Mouse (Mus musculus): ENCODE measurements around the gene Ccdc91. TPM values are rescaled to one million over a fixed set of nuclear protein-coding genes. Genes with fewer than 3 reads are reported as not detected.

The Ccdc91 gene
- polyA plus RNA-seq, 1 experiment from 2014 or later = 27.5 TPM

DNA sequence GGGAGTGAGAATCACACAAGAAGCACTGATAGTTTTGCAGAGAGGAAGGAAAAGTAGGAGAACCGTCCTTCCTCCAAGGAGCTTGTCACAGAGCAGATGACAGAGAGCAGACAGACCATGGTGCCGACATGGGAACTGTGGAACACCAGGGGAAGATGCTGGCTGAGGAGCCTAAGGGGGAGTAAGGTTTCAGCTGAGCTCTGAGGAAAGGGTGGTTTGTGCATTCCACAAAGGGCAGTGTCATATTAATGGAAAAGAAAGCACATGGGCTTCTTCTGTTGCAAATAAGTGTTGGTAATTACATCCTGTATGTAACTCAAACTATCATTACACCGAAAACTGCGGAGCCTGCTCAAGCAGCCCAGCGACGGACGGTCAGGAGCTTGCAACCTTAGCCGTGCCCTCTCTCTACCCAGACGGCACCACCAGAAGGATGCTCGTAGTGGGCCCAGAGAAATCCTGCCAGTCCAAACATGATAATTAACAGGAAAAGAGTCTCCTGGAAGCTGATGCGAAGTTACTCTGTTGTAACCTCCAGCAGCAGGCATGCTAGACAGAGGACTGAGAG lies 170.9 kb downstream of the Ccdc91 start:
- H3K36me3 ChIP-seq (ENCODE audit: control insufficient read depth, insufficient read depth, low read length) = no peaks in the 10 kb centered on the region
- 59% methylated on average over 11 of the region's 11 CpGs for WGBS
- H3K27me3 ChIP-seq (ENCODE audit: control insufficient read depth, insufficient read depth, low read length) = no peaks in the 10 kb centered on the region
- no peaks in the 10 kb centered on the region for H3K4me1 ChIP-seq (ENCODE audit: control insufficient read depth, insufficient read depth, low read length)
- H3K4me2 ChIP-seq (replicated peaks; ENCODE audit: low read depth, low read length) = no peak overlapping the region
- no peaks in the 10 kb centered on the region for H3K9me3 ChIP-seq (ENCODE audit: control insufficient read depth, low read depth, low read length)
- H3K9ac ChIP-seq (replicated peaks; ENCODE audit: low read depth, low read length) = no peak overlapping the region
- no peak overlapping the region for H3K4me3 ChIP-seq (ENCODE audit: low read depth, low read length)
- H3K27ac ChIP-seq (ENCODE audit: low read length) = no peak overlapping the region
- no peak for ATAC-seq (ENCODE audit: insufficient number of reproducible peaks, insufficient read depth, low FRiP score, low read depth)

GRCm38 (mm10) chr6:147658025-147658424 lies 182.4 kb downstream of the Ccdc91 start:
- no peaks in the 10 kb centered on the region for H3K27me3 ChIP-seq (ENCODE audit: control insufficient read depth, insufficient read depth, low read length)
- H3K27ac ChIP-seq (ENCODE audit: low read length) = no peak overlapping the region
- H3K4me2 ChIP-seq (replicated peaks; ENCODE audit: low read depth, low read length) = no peak overlapping the region
- H3K4me3 ChIP-seq (ENCODE audit: low read depth, low read length) = no peak overlapping the region
- no peaks in the 10 kb centered on the region for H3K4me1 ChIP-seq (ENCODE audit: control insufficient read depth, insufficient read depth, low read length)
- no peaks in the 10 kb centered on the region for H3K9me3 ChIP-seq (ENCODE audit: control insufficient read depth, low read depth, low read length)
- H3K36me3 ChIP-seq (ENCODE audit: control insufficient read depth, insufficient read depth, low read length) = no peaks in the 10 kb centered on the region
- no peak for ATAC-seq (ENCODE audit: insufficient number of reproducible peaks, insufficient read depth, low FRiP score, low read depth)
- H3K9ac ChIP-seq (replicated peaks; ENCODE audit: low read depth, low read length) = no peak overlapping the region

GRCm38 (mm10) chr6:147660718-147661117 lies 185.1 kb downstream of the Ccdc91 start:
- H3K4me3 ChIP-seq (ENCODE audit: low read depth, low read length) = no peak overlapping the region
- no peak overlapping the region for H3K9ac ChIP-seq (replicated peaks; ENCODE audit: low read depth, low read length)
- no peak for ATAC-seq (ENCODE audit: insufficient number of reproducible peaks, insufficient read depth, low FRiP score, low read depth)
- no peak overlapping the region for H3K27ac ChIP-seq (ENCODE audit: low read length)
- H3K4me2 ChIP-seq (replicated peaks; ENCODE audit: low read depth, low read length) = no peak overlapping the region
- no peaks in the 10 kb centered on the region for H3K9me3 ChIP-seq (ENCODE audit: control insufficient read depth, low read depth, low read length)
- no peaks in the 10 kb centered on the region for H3K4me1 ChIP-seq (ENCODE audit: control insufficient read depth, insufficient read depth, low read length)
- H3K27me3 ChIP-seq (ENCODE audit: control insufficient read depth, insufficient read depth, low read length) = no peaks in the 10 kb centered on the region
- no peaks in the 10 kb centered on the region for H3K36me3 ChIP-seq (ENCODE audit: control insufficient read depth, insufficient read depth, low read length)
- 59% methylated on average over 1 of the region's 1 CpGs for WGBS

GRCm38 (mm10) chr6:147661841-147662240 lies 186.2 kb downstream of the Ccdc91 start:
- H3K4me2 ChIP-seq (replicated peaks; ENCODE audit: low read depth, low read length) = no peak overlapping the region
- no peaks in the 10 kb centered on the region for H3K4me1 ChIP-seq (ENCODE audit: control insufficient read depth, insufficient read depth, low read length)
- no peak for ATAC-seq (ENCODE audit: insufficient number of reproducible peaks, insufficient read depth, low FRiP score, low read depth)
- H3K27me3 ChIP-seq (ENCODE audit: control insufficient read depth, insufficient read depth, low read length) = no peaks in the 10 kb centered on the region
- 80% methylated on average over 4 of the region's 4 CpGs for WGBS
- no peaks in the 10 kb centered on the region for H3K36me3 ChIP-seq (ENCODE audit: control insufficient read depth, insufficient read depth, low read length)
- H3K4me3 ChIP-seq (ENCODE audit: low read depth, low read length) = no peak overlapping the region
- no peaks in the 10 kb centered on the region for H3K9me3 ChIP-seq (ENCODE audit: control insufficient read depth, low read depth, low read length)
- H3K27ac ChIP-seq (ENCODE audit: low read length) = no peak overlapping the region
- H3K9ac ChIP-seq (replicated peaks; ENCODE audit: low read depth, low read length) = no peak overlapping the region

DNA sequence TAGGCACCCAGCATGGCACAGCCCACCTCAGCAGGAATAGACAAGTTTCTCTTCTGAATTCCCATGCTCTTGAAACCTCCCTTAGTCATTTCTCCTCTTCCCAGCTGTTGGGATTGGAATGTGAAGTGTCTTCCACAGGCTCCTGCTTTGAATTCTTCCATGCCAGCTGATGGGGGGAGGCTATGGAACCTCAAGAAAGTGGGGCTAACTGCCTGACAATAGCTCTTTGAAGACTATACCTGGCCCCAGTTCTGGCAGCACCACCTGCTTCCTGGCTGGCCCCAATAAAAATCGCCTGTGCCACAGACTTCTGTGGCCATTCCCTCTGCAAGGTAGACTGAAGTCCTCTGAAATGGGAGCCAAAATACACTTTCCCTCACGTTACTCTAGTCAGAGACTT lies 187.0 kb downstream of the Ccdc91 start:
- no peaks in the 10 kb centered on the region for H3K36me3 ChIP-seq (ENCODE audit: control insufficient read depth, insufficient read depth, low read length)
- no peak overlapping the region for H3K4me3 ChIP-seq (ENCODE audit: low read depth, low read length)
- WGBS = 75% methylated on average over 2 of the region's 2 CpGs
- no peak overlapping the region for H3K9ac ChIP-seq (replicated peaks; ENCODE audit: low read depth, low read length)
- H3K9me3 ChIP-seq (ENCODE audit: control insufficient read depth, low read depth, low read length) = no peaks in the 10 kb centered on the region
- no peak overlapping the region for H3K27ac ChIP-seq (ENCODE audit: low read length)
- no peaks in the 10 kb centered on the region for H3K27me3 ChIP-seq (ENCODE audit: control insufficient read depth, insufficient read depth, low read length)
- H3K4me1 ChIP-seq (ENCODE audit: control insufficient read depth, insufficient read depth, low read length) = no peaks in the 10 kb centered on the region
- no peak overlapping the region for H3K4me2 ChIP-seq (replicated peaks; ENCODE audit: low read depth, low read length)
- no peak for ATAC-seq (ENCODE audit: insufficient number of reproducible peaks, insufficient read depth, low FRiP score, low read depth)

GRCm38 (mm10) chr6:147664339-147664738 lies 188.7 kb downstream of the Ccdc91 start:
- no peak overlapping the region for H3K27ac ChIP-seq (ENCODE audit: low read length)
- H3K4me1 ChIP-seq (ENCODE audit: control insufficient read depth, insufficient read depth, low read length) = no peaks in the 10 kb centered on the region
- H3K9me3 ChIP-seq (ENCODE audit: control insufficient read depth, low read depth, low read length) = no peaks in the 10 kb centered on the region
- WGBS = 48% methylated on average over 3 of the region's 3 CpGs
- no peak overlapping the region for H3K9ac ChIP-seq (replicated peaks; ENCODE audit: low read depth, low read length)
- H3K4me2 ChIP-seq (replicated peaks; ENCODE audit: low read depth, low read length) = no peak overlapping the region
- no peak overlapping the region for H3K4me3 ChIP-seq (ENCODE audit: low read depth, low read length)
- no peaks in the 10 kb centered on the region for H3K36me3 ChIP-seq (ENCODE audit: control insufficient read depth, insufficient read depth, low read length)
- no peaks in the 10 kb centered on the region for H3K27me3 ChIP-seq (ENCODE audit: control insufficient read depth, insufficient read depth, low read length)
- no peak for ATAC-seq (ENCODE audit: insufficient number of reproducible peaks, insufficient read depth, low FRiP score, low read depth)

GRCm38 (mm10) chr6:147671366-147671765 lies 195.7 kb downstream of the Ccdc91 start:
- Histone ChIP-seq H3K4me3 (ENCODE audit: low read depth, low read length) (no peak overlapping the region), H3K36me3 (ENCODE audit: control insufficient read depth, insufficient read depth, low read length) (no peaks in the 10 kb centered on the region), H3K4me1 (ENCODE audit: control insufficient read depth, insufficient read depth, low read length) (no peaks in the 10 kb centered on the region), H3K9ac (replicated peaks; ENCODE audit: low read depth, low read length) (no peak overlapping the region), H3K27ac (ENCODE audit: low read length) (no peak overlapping the region), H3K9me3 (ENCODE audit: control insufficient read depth, low read depth, low read length) (no peaks in the 10 kb centered on the region), H3K4me2 (replicated peaks; ENCODE audit: low read depth, low read length) (no peak overlapping the region), H3K27me3 (ENCODE audit: control insufficient read depth, insufficient read depth, low read length) (no peaks in the 10 kb centered on the region)
- no peak for ATAC-seq (ENCODE audit: insufficient number of reproducible peaks, insufficient read depth, low FRiP score, low read depth)
- WGBS = 89% methylated on average over 1 of the region's 1 CpGs

DNA sequence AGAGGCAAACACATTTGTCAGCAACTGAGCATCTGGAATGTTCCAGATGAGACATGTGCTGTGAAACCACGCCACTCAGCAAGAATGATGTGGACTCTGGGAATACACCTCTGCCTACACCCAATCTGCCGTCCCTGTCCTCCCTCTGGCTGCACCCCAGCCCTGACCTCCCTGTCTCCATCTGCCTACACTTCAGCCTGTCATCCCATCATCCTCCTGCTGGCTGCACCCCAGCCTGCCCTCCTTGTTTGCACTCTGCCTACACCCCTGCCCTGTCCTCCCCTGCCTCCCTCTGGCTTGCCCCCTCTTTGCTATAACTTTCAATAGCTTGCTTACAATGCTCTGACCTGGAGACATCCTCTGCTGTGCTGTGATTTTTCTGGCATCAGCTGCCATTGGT lies 196.9 kb downstream of the Ccdc91 start:
- no peaks in the 10 kb centered on the region for H3K36me3 ChIP-seq (ENCODE audit: control insufficient read depth, insufficient read depth, low read length)
- no peaks in the 10 kb centered on the region for H3K9me3 ChIP-seq (ENCODE audit: control insufficient read depth, low read depth, low read length)
- H3K27ac ChIP-seq (ENCODE audit: low read length) = no peak overlapping the region
- ATAC-seq (ENCODE audit: insufficient number of reproducible peaks, insufficient read depth, low FRiP score, low read depth) = 0 out of 2 replicates have a peak, but pooled peaks have one; percentile 14
- no peak overlapping the region for H3K4me2 ChIP-seq (replicated peaks; ENCODE audit: low read depth, low read length)
- no peaks in the 10 kb centered on the region for H3K4me1 ChIP-seq (ENCODE audit: control insufficient read depth, insufficient read depth, low read length)
- WGBS = 38% methylated on average over 2 of the region's 2 CpGs
- no peaks in the 10 kb centered on the region for H3K27me3 ChIP-seq (ENCODE audit: control insufficient read depth, insufficient read depth, low read length)
- H3K9ac ChIP-seq (replicated peaks; ENCODE audit: low read depth, low read length) = no peak overlapping the region
- no peak overlapping the region for H3K4me3 ChIP-seq (ENCODE audit: low read depth, low read length)

- Histone ChIP-seq H3K27ac (ENCODE audit: low read length) (no peak overlapping the region), H3K27me3 (ENCODE audit: control insufficient read depth, insufficient read depth, low read length) (no peaks in the 10 kb centered on the region), H3K4me3 (ENCODE audit: low read depth, low read length) (no peak overlapping the region), H3K9ac (replicated peaks; ENCODE audit: low read depth, low read length) (no peak overlapping the region), H3K9me3 (ENCODE audit: control insufficient read depth, low read depth, low read length) (no peaks in the 10 kb centered on the region), H3K36me3 (ENCODE audit: control insufficient read depth, insufficient read depth, low read length) (no peaks in the 10 kb centered on the region), H3K4me1 (ENCODE audit: control insufficient read depth, insufficient read depth, low read length) (no peaks in the 10 kb centered on the region), H3K4me2 (replicated peaks; ENCODE audit: low read depth, low read length) (no peak overlapping the region)
- WGBS = 77% methylated on average over 7 of the region's 7 CpGs
- ATAC-seq (ENCODE audit: insufficient number of reproducible peaks, insufficient read depth, low FRiP score, low read depth) = no peak
These were observed 199.6 kb downstream of the Ccdc91 start for GRCm38 (mm10) chr6:147675022-147675733.

Measured in stomach, embryonic 14.5 days (tissue).